Mouse (Mus musculus): ENCODE results near the gene Adgrg1. TPM values are rescaled to one million over a fixed set of nuclear protein-coding genes. Genes with fewer than 3 reads are reported as not detected.
"Not testable (repeated sequence)": the region's sequence is repeated elsewhere in the genome, so short reads cannot be mapped to it uniquely, and the experiment has no call there.

The Adgrg1 gene
- total RNA-seq, 2 experiments from 2014 or later, result 60.8 to 62.2 TPM

DNA sequence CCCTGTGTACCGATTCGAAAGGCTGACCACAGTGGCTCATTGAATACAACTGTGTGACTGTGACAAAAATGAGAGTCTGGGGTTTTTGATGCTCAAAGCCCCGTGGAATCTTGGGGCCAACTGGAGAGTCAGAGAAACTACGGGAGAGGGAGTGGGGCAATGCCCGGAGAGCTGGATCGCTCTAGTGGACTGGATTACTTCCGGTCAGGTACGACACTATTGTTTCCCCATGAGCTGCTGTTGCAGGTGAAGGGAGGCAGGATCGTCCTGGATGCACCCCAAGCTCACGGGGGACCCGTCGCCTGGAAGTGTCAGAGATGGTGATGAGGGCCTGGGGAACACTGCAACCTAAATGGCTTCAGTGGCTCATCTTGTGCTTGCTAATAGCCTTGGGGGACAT, 21.5 kb downstream of the Adgrg1 start:
- no peak for DNase-seq

DNA sequence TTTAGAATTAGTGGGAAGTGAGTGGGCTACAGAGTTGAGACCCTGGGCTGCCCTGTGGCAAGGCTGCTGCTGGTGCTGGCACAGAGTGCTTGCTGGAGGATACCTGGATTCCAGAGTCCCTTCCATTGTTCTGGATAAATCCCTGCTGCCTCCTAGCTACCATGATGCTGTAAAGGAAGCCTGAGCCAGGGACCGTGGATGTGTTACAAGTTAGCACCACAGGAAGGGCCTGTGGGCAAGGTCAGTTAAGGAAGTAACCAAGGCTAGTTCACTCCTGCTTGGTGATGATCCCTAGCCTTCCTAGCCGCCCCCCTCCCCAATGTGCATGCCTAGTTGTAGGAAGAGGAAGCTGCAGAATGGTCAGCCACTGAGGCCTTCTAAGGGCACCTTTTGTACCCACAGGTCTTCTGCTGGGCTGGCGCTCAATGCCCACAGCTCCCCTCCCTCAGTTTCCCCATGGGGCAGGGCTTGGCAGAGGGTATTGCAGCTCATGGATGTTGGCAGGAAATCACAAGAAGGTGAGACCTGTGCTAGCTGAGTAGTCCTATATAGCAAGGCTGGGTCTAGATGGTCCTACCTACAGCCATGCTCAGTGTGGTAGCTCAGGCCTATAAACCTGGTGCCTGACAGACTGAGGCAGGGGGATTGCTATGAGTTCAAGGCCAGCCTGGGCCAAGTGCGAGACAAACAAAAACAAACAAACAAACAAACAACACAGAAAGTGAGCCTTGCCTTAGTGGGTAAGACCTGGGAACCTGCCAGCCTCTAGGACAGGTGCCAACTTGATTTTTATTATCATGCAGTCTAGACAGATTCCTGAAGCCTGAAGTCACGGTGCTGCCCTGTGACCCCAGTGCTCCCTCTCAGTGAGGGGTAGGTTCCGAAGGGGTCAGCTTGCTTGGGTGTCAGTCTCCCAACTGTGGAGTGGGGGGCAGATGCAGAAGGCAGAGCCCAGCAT, 22.6 kb downstream of the Adgrg1 start:
- DNase-seq, result no peak

DNA sequence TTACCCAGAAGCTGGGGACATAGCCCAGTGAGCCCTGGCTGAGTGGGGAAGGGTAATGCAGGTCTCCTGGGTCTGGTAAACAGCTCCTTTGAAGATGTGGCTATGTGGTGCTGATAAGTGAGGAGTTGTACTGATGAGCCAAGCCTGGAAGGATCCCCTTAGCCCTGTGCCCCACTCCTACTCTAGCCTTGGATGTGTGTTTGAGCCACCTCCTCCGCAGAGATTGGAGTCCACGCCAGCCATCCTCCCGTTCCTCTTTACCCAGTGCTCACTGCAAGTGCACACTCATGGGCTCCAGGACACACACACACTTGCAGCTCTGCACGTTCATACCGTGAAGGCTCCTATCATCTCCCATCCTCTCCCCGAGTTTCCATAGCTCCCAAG, 23.3 kb downstream of the Adgrg1 start:
- no peak for DNase-seq

DNA sequence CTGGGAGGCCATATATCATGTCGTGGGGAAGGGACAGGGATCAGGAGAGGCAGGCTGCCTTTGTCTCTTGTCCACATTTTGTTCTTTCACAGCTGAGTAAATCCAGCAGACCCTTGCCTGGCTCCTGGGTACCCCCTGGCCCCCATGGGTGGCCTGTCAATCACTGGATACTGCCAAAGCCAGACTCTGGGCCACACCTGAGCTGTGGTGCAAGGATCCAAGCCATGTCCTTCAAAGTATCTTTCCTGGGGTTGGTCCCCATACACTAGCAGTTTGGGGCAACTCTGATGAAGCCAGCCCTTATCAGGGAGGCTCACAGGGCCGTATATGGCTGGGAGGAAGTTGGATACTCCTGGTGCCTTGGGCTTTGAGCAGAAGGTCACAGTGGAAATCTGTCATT, 23.9 kb downstream of the Adgrg1 start:
- no peak for DNase-seq

DNA sequence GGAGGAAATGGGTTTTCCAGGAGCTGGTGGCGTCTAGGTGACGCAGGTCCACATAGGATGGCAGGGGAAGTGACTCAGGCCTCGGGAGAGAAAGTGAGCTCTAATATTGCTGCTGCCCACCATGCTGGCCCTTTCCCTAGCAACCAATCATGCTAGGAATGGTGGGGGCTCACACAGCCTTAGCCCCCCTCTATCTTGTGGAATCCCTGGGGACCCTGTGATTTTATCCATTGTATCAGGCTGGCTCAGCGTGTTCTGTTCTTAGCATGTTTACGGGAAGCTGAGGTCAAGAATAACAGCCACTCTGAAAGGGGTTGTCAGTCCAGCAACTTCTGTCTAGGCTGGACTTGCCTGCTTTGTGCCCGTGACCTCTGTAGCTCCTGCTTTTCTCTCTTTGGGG, 24.5 kb downstream of the Adgrg1 start:
- DNase-seq, result peak; percentile 70 to 87

DNA sequence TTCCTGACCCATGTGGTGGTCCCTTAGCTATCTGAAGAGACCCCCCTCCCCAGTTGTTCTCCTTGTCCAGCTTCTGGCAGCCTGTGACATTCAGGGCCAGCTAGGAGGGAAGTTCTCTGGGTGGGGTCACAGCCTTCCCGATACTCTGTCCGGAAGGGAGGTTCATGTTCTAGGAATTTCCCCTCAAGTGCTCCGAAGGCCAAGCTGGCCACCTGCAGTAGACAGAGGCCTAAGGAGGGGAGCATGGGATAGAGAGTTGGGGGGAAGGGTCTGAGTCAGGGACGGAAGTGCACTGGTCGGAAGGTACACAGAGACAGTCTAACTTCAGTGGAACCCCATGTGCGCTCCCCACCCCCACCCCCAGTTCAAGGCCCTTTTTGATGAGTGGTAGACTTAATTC, 25.4 kb downstream of the Adgrg1 start:
- DNase-seq, result peak; percentile 55 to 88

DNA sequence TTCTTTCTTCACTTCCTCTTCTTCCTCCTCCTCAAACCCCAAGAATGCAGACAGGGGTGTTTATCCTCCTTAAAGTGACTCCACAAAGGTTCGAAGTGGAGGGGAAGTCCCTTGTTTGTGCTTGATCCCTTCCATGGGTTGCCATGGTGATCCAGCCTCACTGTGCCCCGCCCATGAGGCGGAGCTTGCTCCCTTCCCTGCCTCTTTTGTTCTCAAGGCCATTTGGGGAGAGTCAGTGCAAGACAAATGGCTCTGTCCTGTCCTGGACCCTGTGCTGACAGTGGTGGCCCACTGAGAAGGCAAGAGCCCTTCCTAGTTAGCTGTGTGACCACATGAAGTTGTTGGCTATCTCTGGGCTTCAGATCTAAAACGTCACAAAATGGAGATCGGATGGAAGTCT, 26.1 kb downstream of the Adgrg1 start:
- peak; percentile 69 to 83 for DNase-seq

DNA sequence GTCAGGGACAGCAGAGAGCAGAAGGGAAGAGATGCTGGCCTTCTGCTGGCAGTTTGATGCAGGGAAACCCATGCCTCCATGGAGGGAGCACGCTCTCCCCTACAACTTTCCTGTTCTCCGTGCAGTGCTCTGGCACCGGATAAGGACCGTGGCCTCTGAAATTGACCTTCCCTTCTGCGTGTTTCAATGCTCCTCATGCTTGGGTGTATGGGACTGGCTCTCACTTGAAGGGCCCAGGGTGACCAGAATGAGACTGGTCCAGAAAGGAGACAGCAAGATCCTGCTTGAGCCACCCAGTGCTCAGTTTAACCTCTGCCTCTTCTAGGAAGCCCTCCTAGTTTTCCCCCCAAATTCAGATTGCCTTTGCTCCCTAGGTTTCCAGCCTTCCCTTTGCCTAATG, 26.6 kb downstream of the Adgrg1 start:
- no peak for DNase-seq

DNA sequence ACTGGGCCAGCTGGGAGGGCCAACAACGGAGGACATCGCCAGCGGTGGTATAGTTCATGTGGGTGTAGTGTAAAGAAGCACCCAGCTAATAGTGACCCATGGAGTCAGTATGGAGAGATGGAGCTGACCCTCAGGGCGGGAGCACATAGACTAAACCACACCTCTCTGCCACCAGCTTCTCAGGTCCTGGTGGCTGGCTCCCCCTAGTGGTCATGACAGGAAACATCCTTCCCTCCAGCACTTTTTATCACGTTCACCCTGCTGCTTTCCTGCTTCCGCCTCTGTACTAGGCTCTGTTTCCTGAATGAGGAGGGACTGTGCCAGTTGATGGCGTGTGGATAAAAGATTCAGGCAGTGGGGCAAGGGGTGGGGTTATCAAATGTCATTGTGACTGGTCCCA, 27.1 kb downstream of the Adgrg1 start:
- peak; percentile 86 to 89 for DNase-seq

DNA sequence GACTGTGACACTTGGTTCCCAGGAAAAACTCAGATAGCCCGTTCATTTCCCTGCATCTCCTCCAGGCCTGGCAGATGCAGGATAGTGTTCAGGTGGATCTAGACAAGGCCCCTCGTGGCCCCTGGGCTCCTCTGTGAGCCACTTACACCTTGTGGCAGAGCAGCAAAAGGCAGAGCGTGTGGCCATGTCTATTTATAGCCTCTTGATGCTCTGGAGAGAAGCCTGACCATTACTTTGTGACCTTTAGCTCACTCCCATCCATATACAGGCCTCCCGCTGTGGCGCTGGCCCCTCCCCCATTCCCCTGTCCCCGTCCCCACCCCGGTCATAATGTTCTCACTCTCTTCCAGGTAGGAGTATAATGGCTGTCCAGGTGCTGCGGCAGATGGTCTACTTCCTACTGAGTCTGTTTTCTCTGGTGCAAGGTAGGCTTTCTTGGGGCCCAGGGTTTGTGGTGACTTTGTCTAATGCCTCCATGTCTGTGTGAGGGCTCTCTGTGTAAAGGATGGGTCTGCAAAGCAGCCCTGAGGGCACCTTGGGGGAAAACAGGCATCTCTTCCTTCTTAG, 27.6 kb downstream of the Adgrg1 start:
- DNase-seq, result no peak

DNA sequence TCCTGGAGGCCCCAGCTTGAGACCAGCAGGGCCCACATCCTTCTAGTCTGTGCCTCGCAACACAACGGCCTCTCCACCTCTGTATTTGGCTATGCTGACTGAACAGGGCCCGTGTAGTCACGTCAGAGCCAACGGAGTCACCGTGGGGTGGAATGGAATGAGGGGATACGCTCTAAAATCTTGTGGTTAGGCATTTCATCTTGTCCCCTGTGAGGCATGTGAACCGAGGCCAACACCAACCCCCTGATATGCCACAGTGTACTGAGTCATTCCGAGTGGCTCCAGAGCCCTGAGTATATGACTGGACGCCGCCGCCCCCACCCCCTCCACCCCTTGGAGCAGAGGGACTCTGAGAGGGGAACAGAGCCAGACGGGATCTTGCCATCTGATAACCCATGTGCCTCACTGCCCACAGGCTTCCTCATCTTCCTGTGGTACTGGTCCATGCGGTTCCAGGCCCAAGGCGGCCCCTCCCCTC, 37.9 kb downstream of the Adgrg1 start:
- no peak for DNase-seq

DNA sequence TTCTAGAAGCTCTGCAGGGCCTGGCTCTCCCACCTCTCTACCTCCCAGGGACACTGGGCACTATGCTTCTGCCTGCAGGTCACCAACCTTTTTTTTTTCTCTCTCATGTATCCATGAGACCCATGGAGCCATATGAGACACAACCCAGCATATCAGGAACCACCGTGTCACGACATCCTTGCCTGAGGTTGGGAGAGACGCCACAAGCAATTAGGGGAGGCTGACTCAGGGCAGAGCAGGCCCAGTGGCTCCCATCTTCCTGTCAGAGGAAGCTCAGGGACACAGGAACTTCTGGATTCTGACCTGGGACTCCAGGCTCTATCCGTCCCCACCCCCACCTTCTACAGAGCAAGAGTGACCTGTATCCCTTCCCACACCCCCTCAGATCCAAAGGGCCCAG, 41.3 kb downstream of the Adgrg1 start:
- DNase-seq, result no peak

DNA sequence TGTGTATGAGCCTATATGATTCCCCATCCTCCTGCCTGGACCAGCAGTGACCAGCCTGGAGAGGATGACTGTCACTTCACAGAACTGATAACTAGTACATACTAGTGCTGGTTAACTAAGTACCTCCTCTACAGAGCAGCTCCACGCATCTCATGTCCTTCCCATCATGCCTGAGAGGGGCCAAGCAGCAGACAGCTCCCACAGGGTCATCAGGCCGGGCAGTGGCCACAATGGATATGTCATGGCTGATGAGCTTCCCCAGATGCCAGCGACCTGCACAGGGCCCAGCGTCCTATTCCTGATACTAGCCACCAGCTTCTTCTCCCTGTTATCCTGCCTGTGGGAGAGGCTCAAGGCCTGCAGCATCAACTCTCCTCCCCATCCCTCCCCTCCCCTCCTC, 42.1 kb downstream of the Adgrg1 start:
- DNase-seq, result no peak

DNA sequence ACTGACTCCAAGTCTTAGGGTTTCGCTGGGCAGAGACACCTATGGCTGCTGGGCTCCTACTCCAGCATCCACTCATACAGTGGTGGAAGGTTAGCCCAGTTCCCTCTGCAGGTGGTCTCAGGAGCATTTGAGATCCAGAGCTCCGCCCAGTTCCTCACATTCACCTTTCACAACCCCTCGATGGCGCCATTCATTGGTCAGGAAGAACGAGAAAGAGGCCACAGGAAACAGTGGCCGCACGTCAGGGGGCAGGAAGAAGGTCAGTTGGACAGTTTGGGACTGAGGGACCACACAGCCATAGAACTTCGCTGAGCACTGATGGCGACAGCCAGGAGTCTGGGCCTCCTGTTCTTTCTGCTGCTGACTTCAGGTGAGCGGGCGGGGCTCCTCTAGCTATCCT, 42.9 kb downstream of the Adgrg1 start, which contains the start of gene Adgrg3:
TSS of gene Adgrg3 (plus strand) at position 242 of the 400 bp plus-strand sequence.
- no peak for DNase-seq

DNA sequence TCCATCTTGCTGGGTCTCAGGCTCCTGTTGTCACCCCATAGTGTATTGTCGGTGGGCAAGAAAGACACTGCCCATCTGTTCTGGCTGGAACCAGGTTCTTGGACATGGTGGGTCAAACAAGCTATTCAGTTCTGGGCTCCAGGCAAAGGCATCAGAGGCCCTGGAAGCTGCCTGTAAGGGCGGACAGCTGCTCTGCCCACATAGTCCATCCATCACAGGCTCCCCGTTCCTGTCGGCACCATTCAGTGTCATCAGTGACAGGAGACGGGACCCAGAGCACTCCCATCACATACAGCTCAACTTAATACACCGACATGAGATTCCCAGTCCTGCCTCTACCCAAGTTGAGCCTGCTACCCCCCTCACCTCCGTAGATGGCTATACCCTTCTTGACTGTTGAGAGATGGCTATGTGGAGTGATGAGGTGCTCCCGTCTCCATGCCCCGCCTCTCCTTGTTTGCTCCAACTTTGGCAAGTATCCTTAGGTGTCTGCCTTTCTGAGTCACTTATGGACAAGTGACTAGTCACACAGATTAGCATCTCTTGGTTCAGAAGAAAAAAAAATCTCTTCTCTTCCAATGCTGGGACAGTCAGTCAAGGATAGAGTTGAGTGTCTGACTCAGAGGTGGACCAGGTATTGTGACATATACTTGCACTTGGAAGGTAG, 43.6 kb downstream of the Adgrg1 start:
- no peak for DNase-seq

DNA sequence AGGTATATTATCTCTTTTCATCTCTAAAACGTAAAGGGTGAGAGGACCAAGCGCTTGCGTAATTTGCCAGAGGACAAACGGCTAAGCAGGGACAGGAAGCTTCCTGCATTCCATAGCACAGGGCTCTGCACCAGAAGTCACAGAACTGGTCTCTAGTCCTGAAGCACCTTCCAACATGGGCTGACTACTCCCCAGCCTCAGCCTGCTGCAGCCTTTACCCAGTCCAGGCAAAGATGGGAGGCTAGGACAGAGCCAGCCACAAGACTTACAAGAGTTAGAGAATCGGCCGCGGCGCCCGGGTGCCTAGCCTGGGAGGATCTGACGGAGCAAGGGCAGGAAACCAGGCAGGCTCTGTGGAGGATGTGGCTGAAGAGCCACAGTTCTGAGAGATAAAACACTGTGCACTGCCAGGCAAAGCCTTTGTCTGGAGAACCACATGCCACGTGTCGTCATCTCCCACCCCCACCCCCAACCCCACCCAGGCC, 45.8 kb downstream of the Adgrg1 start:
- DNase-seq, result peak in 1 of 2 experiments; percentile 40

DNA sequence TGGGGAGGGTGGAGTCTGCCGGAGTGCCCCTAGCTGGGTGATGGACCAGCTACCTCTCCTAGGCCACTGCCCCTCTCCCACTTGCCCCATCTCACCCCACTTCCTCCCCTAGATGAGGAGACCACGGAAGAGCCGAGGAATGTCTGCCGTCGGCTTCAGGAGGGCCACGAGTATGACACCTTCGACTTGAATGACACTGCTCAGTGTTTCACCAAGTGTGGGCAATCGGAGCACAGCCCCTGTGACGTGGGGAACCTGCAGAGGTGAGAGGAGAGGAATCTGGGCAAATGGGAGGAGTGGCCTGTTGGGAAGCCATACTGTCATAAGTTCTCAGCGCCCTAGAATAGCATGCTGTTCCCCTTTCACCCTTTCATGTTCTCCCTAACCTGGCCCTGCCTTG, 46.3 kb downstream of the Adgrg1 start:
- DNase-seq, result no peak

DNA sequence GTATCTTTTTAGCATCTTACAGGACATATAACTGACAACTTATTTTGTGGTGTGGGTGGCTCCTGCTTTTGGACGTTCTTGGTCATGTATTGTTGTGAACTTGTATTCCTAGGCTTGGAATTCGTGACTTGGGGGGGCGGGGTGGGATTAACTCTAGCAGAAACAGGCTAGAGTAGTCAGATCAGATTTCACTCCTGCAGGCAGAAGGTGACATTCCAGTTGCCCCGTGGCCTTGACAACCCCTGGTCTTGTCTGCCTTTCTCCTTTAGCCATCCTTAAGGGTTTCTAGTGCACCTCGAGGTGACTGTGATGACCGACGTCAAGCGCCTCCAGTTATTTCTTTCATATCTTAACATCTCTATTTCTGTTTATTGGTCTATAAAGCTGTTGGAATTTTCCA, 48.6 kb downstream of the Adgrg1 start:
- DNase-seq, result no peak

DNA sequence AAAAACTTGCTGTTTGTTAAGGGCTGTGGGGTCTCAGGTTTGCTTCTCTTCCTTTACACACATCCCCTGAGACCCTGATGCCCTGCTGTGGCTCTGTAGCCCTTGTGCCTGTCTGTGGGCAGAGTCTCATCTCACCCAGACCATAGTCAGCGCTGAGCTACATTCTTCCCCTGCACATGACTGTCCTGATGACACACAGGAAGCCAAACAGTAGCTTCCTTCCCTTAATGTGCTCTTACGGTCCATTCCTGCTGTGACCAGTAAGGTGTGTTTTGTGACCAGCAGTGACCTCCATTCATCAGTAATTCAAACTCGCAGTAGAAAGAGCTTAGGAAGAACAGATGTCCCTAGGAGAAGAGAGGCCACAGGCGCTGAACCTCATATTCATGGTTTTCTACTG, 49.8 kb downstream of the Adgrg1 start:
- no peak for DNase-seq

DNA sequence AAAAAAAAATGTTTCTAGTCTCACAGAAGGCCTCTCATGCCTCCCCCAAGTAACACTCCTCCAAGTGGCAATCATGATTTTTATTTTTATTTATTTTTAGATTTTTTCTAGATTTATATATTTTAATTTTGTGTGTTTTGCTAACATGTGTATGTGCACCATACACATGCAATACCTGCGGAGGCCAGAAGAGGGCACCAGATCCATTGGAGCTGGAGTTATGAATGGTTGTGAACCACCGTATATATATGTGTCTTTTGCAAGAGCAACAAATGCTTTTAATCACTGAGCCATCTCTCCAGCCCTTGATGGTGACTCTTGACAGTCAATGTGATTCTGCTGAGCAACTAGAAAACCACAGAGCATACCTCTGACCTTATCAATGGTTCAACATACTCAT, 50.9 kb downstream of the Adgrg1 start:
- DNase-seq, result no peak

DNA sequence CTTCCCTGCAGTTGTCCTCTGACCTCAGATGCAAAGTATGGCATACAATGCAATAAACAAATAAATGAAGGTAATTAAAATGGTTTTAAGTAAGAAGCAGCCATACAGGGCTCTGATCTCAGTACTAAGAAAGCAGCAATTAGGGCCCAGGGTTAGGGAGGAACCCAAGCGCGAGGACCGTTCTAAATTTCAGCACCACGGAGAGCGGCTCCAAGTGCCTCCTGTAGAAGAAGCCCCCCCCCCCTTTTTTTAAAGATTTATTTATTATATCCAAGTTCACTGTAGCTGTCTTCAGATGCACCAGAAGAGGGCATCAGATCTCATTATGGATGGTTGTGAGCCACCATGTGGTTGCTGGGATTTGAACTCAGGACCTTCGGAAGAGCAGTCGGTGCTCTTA, 53.8 kb downstream of the Adgrg1 start:
- not testable (repeated sequence) for DNase-seq

DNA sequence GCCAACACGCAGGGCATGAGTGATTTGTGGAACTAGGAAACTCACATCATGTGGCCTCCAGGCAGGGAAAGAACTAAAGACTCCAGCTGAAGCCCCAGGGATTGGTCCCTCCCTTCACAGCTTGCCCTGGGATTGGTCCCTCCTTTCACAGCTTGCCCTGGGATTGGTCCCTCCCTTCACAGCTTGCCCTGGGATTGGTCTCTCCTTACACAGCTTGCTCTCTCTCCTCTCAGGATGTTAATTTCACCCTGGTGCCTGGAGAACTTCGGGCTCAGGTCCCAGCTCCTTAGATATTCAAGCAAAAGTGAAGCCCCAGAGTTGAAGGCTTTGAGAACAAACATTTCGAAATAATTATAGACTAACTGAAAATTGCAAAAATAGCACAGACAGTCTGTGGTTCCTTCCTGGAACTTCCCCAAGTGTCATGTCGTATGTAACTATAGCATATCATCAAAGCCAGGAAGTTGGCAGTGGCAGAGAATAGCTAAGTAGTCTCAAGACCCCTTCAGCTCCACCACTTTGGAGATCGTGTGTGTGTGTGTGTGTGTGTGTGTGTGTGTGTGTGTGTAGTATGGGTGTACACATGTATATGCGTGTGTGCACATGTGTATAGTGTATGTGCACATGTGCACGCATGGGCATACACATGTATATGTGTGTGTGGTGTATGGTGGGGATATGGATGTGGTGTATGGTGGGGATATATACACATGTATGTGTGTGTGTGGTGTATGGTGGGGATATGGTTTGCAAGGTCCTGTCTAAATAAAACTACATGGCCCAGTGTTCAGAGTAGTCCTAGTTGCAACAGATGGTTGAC, 62.8 kb downstream of the Adgrg1 start:
- peak in 1 of 2 experiments; percentile 52 for DNase-seq
